Mouse (Mus musculus) stomach, embryonic 16.5 days (tissue): Measurements from ENCODE around the gene Fastkd1. TPM values are rescaled to one million over a fixed set of nuclear protein-coding genes. Genes with fewer than 3 reads are reported as not detected.
A peak's percentile ranks its signal among the peaks of the same experiment; 100 is the strongest.

Source experiments
- ATAC-seq: fragments of 200-750 bp; cut with Nextera tagmentation; 2 replicates; pipeline ENCODE4 v1.8.0; 2017; ENCODE audit warnings: moderate number of reproducible peaks, moderate TSS enrichment; ENCODE audit not compliant: insufficient read depth, low FRiP score
- H3K27ac ChIP-seq: fragments of 300-500 bp; sonication (generic); 2 replicates; pipeline ENCODE4 v1.5.1; 2014; ENCODE audit warnings: low read length
- H3K27me3 ChIP-seq: fragments of 300-500 bp; sonication (generic); 2 replicates; pipeline ENCODE4 v1.6.1; 2014; ENCODE audit warnings: low read length, control low read depth, mixed read lengths; ENCODE audit not compliant: control insufficient read depth, insufficient read depth
- H3K36me3 ChIP-seq: fragments of 300-500 bp; sonication (generic); 2 replicates; pipeline ENCODE4 v1.6.1; 2014; ENCODE audit warnings: low read length; ENCODE audit not compliant: control insufficient read depth, insufficient read depth
- H3K4me1 ChIP-seq: fragments of 300-500 bp; sonication (generic); 2 replicates; pipeline ENCODE4 v1.6.1; 2014; ENCODE audit warnings: low read length, control low read depth, mixed read lengths; ENCODE audit not compliant: control insufficient read depth, insufficient read depth
- H3K4me2 ChIP-seq: fragments of 300-500 bp; sonication (generic); 2 replicates; pipeline ENCODE4 v1.6.1; 2014; ENCODE audit warnings: low read depth, low read length, mixed read lengths
- H3K4me3 ChIP-seq: fragments of 300-500 bp; sonication (generic); replicated peaks from 2 replicates; pipeline ENCODE4 v1.5.1; 2014; ENCODE audit warnings: mild to moderate bottlenecking, low read length
- H3K9ac ChIP-seq: fragments of 300-500 bp; sonication (generic); 2 replicates; pipeline ENCODE4 v1.6.1; 2014; ENCODE audit warnings: low read length
- H3K9me3 ChIP-seq: fragments of 300-500 bp; sonication (generic); replicated peaks from 2 replicates; pipeline ENCODE4 v1.6.1; 2016; ENCODE audit warnings: low read length, control low read depth; ENCODE audit not compliant: control insufficient read depth
- WGBS: fragments of 180-500 bp; shearing (Covaris S2); extraction: QIAGEN DNeasy Blood & Tissue Kit; methylation state at CpG from one replicate; pipeline ENCODE4 v1.1.7; 2014; 5-methylcytosine and 5-hydroxymethylcytosine counted together
- polyA plus RNA-seq: library from polyadenylated mRNA; unstranded; fragments of >200 nt; fragmentation: Nextera tagmentation; extraction: Ambion mirVana; gene quantifications from 2 replicates; pipeline ENCODE4 v1.2.1, GENCODE M21; 2015

The Fastkd1 gene
- polyA plus RNA-seq = 11.0 and 11.1 TPM in 2 replicates

DNA sequence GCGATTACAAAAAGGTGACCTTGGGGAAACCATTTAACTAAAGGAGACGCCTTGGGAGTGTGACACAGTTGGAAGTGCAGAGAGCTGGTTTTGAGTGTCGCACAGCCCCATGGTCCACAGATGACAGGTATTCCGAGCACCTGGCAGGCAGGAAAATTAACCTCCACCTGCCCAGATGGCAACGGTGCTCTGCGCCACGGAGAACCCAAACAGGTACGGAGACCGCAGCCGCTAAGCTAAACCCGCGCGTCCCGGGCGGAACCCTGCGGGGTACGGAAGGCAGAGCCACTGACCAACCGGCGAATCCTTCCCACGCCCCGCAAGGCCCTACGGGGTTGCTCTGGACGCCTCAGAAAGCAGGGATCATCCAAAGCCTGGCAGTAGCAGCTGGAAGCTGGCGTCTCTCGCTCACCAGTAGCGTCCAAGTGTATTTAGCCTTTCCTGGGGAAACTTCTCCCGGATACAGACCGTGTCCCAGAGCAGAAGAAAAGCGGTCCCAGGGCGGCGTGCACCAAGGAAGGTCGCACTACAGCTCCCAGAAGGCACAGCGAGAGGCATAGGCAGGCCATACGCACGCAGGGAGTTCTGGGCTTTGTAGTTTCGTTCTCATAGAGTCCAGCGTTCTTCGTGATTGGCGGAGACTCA lies at the start of gene Fastkd1:
Gene Fastkd1 (minus strand): TSS at position 536 of the 645 bp plus-strand sequence.
- Histone ChIP-seq H3K9ac (peak within 1 kb of the TSS; percentile 86), H3K36me3 (no peaks in the 10 kb centered on the region), H3K4me3 (peak within 1 kb of the TSS; percentile 83), H3K27me3 (no peaks in the 10 kb centered on the region), H3K4me1 (no peaks in the 10 kb centered on the region), H3K9me3 (no peaks in the 10 kb centered on the region), H3K4me2 (peak within 1 kb of the TSS; percentile 68), H3K27ac (peak within 1 kb of the TSS; percentile 80)
- WGBS = under 1% methylated on average over 39 of the region's 39 CpGs
- peak; percentile 98 for ATAC-seq

DNA sequence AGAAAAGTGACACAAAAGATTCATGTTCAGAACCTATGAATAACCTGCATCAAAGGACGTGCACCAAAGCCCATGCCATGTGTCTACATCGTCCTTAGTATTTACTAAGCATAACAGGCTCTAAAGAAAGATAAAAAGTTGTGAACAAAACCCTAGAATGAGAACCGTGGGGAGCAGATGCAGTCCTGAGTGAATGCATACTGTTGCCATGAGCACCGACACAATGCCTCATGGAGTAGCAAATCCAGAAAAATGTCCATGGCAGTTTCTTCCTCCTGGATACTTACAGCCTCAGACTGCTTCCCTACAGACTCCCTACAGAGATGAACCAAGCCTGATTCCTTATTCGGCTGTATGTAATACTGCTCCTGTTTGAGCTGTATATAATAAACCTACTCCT lies 47.7 kb upstream of the Fastkd1 start:
- Histone ChIP-seq H3K27ac (no peak overlapping the region), H3K9ac (no peak overlapping the region), H3K4me2 (no peak overlapping the region), H3K4me3 (no peak overlapping the region), H3K4me1 (no peaks in the 10 kb centered on the region), H3K36me3 (no peaks in the 10 kb centered on the region), H3K9me3 (no peaks in the 10 kb centered on the region), H3K27me3 (no peaks in the 10 kb centered on the region)
- no peak for ATAC-seq
- WGBS = 75% methylated on average over 5 of the region's 5 CpGs

DNA sequence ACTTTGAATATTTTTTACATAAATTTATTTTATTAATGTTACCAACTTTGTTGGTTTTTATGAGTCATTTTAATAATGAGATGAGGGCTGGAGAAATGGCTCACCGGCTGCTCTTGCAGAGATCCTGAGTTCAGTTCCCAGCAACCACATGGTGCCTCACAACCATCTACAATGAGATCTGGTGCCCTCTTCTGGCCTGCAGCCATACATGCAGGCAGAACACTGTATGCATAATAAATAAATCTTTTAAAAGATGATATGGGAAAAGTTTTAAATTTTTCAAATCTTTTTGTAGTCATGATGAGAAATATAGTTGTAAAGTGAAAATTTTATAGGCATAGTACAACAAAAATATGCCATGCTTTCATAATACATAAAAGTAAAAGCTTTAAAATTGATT lies 31.8 kb upstream of the Fastkd1 start:
- WGBS = 92% methylated on average over 1 of the region's 1 CpGs
- no peak overlapping the region for H3K4me3 ChIP-seq
- no peak for ATAC-seq
- no peak overlapping the region for H3K4me2 ChIP-seq
- H3K27ac ChIP-seq = no peak overlapping the region
- peaks cover 25% of the 10 kb centered on the region for H3K36me3 ChIP-seq
- H3K9ac ChIP-seq = no peak overlapping the region
- H3K27me3 ChIP-seq = no peaks in the 10 kb centered on the region
- no peaks in the 10 kb centered on the region for H3K9me3 ChIP-seq
- H3K4me1 ChIP-seq = no peaks in the 10 kb centered on the region

DNA sequence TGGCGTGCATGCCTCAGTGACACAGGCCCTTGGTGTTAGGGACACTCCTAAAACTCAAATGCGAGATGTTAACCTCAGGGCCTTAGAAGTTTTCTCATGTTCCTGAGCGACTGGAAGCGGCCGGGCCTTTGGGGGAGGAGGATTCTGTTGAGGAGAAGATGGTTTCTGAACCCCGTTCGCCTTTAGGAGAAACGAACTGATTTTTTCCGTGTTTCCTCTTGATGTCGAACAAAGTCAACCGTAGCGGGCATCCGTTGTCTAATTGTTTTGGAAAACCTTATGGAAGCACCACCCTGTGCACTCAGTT lies 10.2 kb upstream of the Fastkd1 start:
- no peaks in the 10 kb centered on the region for H3K9me3 ChIP-seq
- peak overlapping the region; percentile 82 for H3K4me2 ChIP-seq
- H3K27ac ChIP-seq = peak overlapping the region; percentile 92
- H3K36me3 ChIP-seq = no peaks in the 10 kb centered on the region
- peak overlapping the region; percentile 97 for H3K4me3 ChIP-seq
- WGBS = under 1% methylated on average over 13 of the region's 13 CpGs
- no peak; the same call in 1 of the 2 replicates for ATAC-seq
- H3K9ac ChIP-seq = peak overlapping the region; percentile 93
- H3K27me3 ChIP-seq = 0 out of 2 replicates have a peak, but pooled peaks cover 5% of the 10 kb centered on the region
- H3K4me1 ChIP-seq = peaks cover 4% of the 10 kb centered on the region; the same call in 1 of the 2 replicates

DNA sequence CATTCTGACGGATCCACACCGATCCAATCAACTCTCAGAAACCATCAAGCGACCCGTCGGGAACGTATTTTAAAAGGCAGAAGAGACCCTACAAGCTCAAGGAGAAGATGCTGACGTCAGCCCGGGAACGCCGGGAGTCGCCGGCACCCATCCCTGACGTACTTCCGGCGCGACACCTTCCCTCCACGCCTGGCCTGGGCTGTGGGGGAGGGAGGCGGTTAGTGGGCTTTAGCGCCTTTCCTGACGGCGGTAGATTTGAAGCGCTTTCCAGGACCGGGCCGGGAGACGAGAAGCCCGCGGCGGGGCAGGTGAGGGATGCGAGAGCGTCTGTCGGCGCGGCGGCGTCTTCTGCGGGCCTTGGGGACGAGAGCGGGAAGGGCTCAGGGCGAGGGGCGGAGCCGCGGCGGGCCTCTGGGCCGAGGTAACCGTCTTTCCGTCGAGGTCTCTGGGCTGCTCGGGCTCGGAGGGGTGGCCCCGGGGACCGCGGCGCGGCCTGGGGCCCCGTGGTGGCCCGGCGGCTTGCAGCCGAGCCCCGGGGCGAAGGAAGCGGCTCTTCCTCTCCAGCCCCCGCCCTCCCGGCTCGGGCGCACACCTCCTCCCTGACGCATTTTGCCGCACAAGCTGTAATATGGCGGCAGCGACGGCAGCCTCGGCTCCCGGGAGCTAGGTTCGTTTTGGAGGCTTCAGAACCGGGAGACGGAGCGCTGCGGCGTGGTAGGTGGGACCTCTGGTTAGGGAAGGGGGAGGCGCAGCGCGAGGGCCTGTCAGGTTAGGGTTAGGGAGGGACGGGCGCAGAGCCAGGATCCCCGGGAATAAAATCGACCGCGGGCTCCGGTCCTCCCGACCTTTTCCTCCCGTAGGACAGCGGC lies 9.6 kb upstream of the Fastkd1 start:
- Histone ChIP-seq H3K4me1 (peaks cover 4% of the 10 kb centered on the region; the same call in 1 of the 2 replicates), H3K36me3 (no peaks in the 10 kb centered on the region), H3K27me3 (0 out of 2 replicates have a peak, but pooled peaks cover 5% of the 10 kb centered on the region), H3K9ac (peak overlapping the region; percentile 93), H3K4me3 (peak overlapping the region; percentile 97), H3K4me2 (peak overlapping the region; percentile 82), H3K9me3 (no peaks in the 10 kb centered on the region), H3K27ac (peak overlapping the region; percentile 92)
- WGBS = under 1% methylated on average over 79 of the region's 91 CpGs
- ATAC-seq = peak; percentile 96

DNA sequence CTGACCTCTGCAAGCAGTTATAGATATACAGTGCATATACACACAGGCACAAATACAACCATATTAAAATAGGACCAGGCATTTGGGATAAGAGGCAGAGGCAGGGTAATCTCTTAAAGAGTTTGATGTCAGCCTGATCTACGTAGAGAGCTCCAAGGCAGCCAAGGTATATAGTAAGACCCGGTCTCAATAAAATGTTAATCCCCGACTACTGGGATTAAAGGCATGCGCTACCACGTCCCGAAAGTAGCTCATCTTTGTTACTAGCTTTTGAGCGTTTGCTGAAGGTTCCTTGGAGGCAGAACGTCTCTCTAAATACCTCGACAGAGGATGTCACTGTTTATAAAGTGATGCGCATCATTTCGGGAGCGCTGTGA lies 8.9 kb upstream of the Fastkd1 start, which contains the start of gene Ppig:
Gene Ppig (plus strand): TSS at position 273 of the 377 bp plus-strand sequence.
- ATAC-seq = no peak; the same call in 1 of the 2 replicates

DNA sequence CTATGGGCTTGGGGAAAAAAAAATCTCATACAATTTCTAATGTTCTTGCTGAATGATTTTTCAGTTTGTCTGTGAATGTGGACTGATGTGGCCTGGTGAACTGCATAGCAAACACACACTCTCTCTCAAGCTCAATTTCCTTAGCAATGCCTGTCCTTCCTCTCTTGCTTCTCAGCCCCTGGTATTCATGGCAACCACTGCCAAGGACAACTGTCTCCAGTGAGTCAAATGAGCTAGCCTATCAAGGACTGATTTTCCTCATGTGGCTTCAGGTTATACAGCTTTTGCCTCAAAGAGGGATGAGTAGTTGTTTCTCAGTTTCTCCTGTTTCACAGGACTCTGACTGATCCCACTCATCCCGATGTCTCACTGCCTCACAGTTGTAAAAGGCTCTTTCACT lies 5.8 kb upstream of the Fastkd1 start:
- Histone ChIP-seq H3K36me3 (no peaks in the 10 kb centered on the region), H3K4me1 (no peaks in the 10 kb centered on the region), H3K27ac (no peak overlapping the region), H3K4me3 (no peak overlapping the region), H3K4me2 (no peak overlapping the region), H3K9ac (no peak overlapping the region), H3K27me3 (0 out of 2 replicates have a peak, but pooled peaks cover 5% of the 10 kb centered on the region), H3K9me3 (no peaks in the 10 kb centered on the region)
- ATAC-seq = no peak
- WGBS = 86% methylated on average over 1 of the region's 1 CpGs

More for the DNA sequence above, 8.9 kb upstream of the Fastkd1 start, which contains the start of gene Ppig:
- H3K4me3 ChIP-seq = peak within 1 kb of the TSS; percentile 97
- H3K27me3 ChIP-seq = 0 out of 2 replicates have a peak, but pooled peaks cover 5% of the 10 kb centered on the region
- H3K9ac ChIP-seq = peak within 1 kb of the TSS; percentile 93
- H3K4me1 ChIP-seq = peaks cover 4% of the 10 kb centered on the region; the same call in 1 of the 2 replicates
- peak within 1 kb of the TSS; percentile 92 for H3K27ac ChIP-seq
- no peaks in the 10 kb centered on the region for H3K9me3 ChIP-seq
- WGBS = 4% methylated on average over 12 of the region's 12 CpGs
- no peaks in the 10 kb centered on the region for H3K36me3 ChIP-seq
- H3K4me2 ChIP-seq = peak within 1 kb of the TSS; percentile 82

DNA sequence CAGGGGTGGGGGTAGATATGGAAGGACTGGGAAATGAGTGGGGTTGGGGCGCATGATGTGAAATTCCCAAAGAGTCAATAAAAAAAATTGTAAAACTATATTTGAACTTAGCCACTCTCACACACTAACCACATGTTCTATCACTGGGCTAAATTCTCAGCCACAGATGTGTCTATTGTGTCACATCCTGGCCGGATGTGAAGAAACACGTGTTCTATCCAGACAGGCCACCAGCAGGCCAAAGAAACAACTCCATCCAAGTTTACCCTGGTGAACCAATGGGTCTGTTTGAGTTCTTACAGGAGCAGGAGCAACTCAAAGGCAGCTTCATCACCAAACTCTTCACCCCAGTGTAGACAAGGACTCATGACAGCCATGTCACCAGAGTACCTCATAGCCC lies 3.2 kb upstream of the Fastkd1 start:
- Histone ChIP-seq H3K9ac (no peak overlapping the region), H3K9me3 (no peaks in the 10 kb centered on the region), H3K4me3 (no peak overlapping the region), H3K27ac (no peak overlapping the region), H3K4me1 (no peaks in the 10 kb centered on the region), H3K4me2 (no peak overlapping the region), H3K27me3 (0 out of 2 replicates have a peak, but pooled peaks cover 5% of the 10 kb centered on the region), H3K36me3 (no peaks in the 10 kb centered on the region)
- 65% methylated on average over 3 of the region's 3 CpGs for WGBS
- ATAC-seq = no peak

DNA sequence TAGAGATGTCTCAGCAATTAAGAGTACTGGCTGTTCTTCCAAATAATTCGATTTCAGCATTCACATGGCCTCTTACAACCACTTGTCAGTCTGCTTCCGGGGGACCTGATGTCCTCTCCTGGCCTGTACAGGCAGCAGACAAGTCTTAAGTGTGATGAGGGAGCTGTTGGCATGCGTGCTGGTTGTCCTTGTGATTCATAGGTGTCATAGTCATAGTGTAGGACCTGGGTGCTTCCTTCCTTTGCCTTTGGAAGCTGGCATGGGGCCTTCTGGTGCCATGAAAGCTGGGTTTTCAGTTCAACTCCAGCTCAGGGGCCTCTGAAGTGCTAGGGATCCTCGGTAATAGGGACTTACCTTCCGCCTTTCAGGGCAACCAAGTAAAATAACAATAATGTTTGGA lies 810 bp upstream of the Fastkd1 start:
- no peak for ATAC-seq
- Histone ChIP-seq H3K4me2 (no peak overlapping the region), H3K27ac (no peak overlapping the region), H3K36me3 (no peaks in the 10 kb centered on the region), H3K4me3 (no peak overlapping the region), H3K27me3 (no peaks in the 10 kb centered on the region), H3K9ac (no peak overlapping the region), H3K4me1 (no peaks in the 10 kb centered on the region), H3K9me3 (no peaks in the 10 kb centered on the region)
- 74% methylated on average over 5 of the region's 5 CpGs for WGBS
